Mouse (Mus musculus) left cerebral cortex, adult 2 months (tissue): Measurements from ENCODE around the gene Epha6. TPM values are rescaled to one million over a fixed set of nuclear protein-coding genes. Genes with fewer than 3 reads are reported as not detected.

ENCODE experiments used
- DNase-seq, 2 experiments: peaks; one replicate each; pipeline ENCODE4 v3.0.0; 2021 to 2022; ENCODE audit warnings: low spot score in 2 of 2, mixed read lengths in 1 of 2; ENCODE audit errors: extremely low spot score in 1 of 2
- H3K27ac ChIP-seq: fragments of 200-600 bp; 2 replicates; pipeline ENCODE4 v1.8.1; 2022
- H3K4me3 ChIP-seq: fragments of 200-600 bp; 2 replicates; pipeline ENCODE4 v1.8.1; 2022
- CTCF ChIP-seq: fragments of 200-600 bp; IDR thresholded peaks from 2 replicates; pipeline ENCODE4 v1.8.1; 2022; ENCODE audit warnings: antibody characterized with exemption, mild to moderate bottlenecking, moderate library complexity
- intact Hi-C: fragments of 180-260 bp; cut with DNase I; formaldehyde crosslinking; loops from one replicate; pipeline ENCODE4 v1.15.1; 2025
- total RNA-seq, 2 experiments: library from RNA; stranded (reverse); gene quantifications; 2 replicates each; pipeline ENCODE4 v1.2.3; 2021

Epha6 gene
- total RNA-seq, 2 experiments from 2014 or later: 74.8 to 84.8 TPM

GRCm38 (mm10) chr16:60095333-60095732, 510.0 kb downstream of the Epha6 start:
- DNase-seq: no peak
- no peak for TF ChIP-seq CTCF
- Histone ChIP-seq H3K27ac (no peak overlapping the region), H3K4me3 (no peak overlapping the region)
- intact Hi-C loops: no loop called here

GRCm38 (mm10) chr16:60086976-60087375, 518.4 kb downstream of the Epha6 start:
- intact Hi-C loops: no loop called here
- H3K4me3 ChIP-seq: no peak overlapping the region
- TF ChIP-seq CTCF: no peak
- DNase-seq: no peak
- H3K27ac ChIP-seq: no peak overlapping the region

GRCm38 (mm10) chr16:60070457-60071112, 534.7 kb downstream of the Epha6 start:
- intact Hi-C loops: loop anchor here (5.0 to 10.0 kb wide), 2 partner anchors 386 to 467 kb away; no protein-coding TSS in a partner anchor
- no peak overlapping the region for H3K27ac ChIP-seq
- peak overlapping the region; percentile 17 for H3K4me3 ChIP-seq
- peak; percentile 31 for TF ChIP-seq CTCF
- no peak for DNase-seq

DNA sequence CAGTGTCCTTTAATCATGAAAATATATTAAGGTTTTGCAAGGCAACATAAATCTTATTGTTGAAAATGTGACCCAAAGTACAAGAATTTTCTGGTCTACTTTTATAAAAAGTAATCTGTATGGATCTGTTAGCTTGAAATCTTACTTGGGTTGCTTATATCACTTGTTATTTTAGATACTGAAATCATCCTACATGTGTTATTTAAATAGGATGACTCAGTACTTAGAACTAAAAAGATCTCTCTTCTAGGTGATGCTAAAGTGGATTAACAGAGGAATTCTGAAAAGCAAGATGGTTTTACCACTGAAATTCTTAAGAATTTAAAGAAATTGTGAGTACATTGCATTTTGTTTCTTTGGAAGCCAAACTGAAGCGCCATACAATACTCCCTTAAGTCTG, 561.5 kb downstream of the Epha6 start:
- Histone ChIP-seq H3K4me3 (no peak overlapping the region), H3K27ac (peak overlapping the region; percentile 61; the same call in 1 of the 2 replicates)
- no peak for TF ChIP-seq CTCF
- DNase-seq: no peak
- intact Hi-C loops: no loop called here

- no peak overlapping the region for H3K27ac ChIP-seq
- TF ChIP-seq CTCF: no peak
- no peak for DNase-seq
- no peak overlapping the region for H3K4me3 ChIP-seq
- intact Hi-C loops: no loop called here
These were observed 577.0 kb downstream of the Epha6 start for GRCm38 (mm10) chr16:60028381-60028780.

GRCm38 (mm10) chr16:60006857-60007568, 598.3 kb downstream of the Epha6 start:
- no peak for TF ChIP-seq CTCF
- H3K4me3 ChIP-seq: no peak overlapping the region
- peak in 1 of 2 experiments; percentile 14 for DNase-seq
- H3K27ac ChIP-seq: no peak overlapping the region
- intact Hi-C loops: no loop called here

GRCm38 (mm10) chr16:59969816-59970215, 635.5 kb downstream of the Epha6 start:
- no peak for DNase-seq
- no peak overlapping the region for H3K27ac ChIP-seq

DNA sequence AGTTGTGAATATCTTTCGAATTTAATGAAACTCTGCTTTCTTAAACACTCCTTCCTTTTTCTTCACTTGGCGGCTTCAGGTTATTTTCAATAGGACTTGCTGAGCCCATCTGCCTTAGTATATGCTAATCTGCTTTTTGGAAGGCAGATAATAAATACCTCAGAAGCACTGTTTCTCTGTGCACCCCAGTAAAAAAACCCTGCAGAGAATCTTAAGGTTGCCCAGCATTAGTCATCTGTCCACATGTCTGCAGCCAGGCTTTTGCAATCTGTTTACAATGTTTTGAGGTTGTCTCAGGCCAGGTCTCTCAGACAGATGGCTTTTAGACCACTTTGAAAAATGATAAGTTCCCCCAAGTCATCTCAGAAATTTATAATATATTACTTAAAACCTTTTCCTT, 649.6 kb downstream of the Epha6 start:
- no peak overlapping the region for H3K4me3 ChIP-seq
- intact Hi-C loops: no loop called here
- no peak for TF ChIP-seq CTCF
- no peak overlapping the region for H3K27ac ChIP-seq
- no peak for DNase-seq

More at GRCm38 (mm10) chr16:59969816-59970215, 635.5 kb downstream of the Epha6 start:
- no peak overlapping the region for H3K4me3 ChIP-seq
- intact Hi-C loops: no loop called here
- no peak for TF ChIP-seq CTCF

- intact Hi-C loops: no loop called here
- TF ChIP-seq CTCF: no peak
These were observed 681.6 kb downstream of the Epha6 start for GRCm38 (mm10) chr16:59923696-59924095.

GRCm38 (mm10) chr16:59880073-59880472, 725.3 kb downstream of the Epha6 start:
- H3K4me3 ChIP-seq: no peak overlapping the region
- TF ChIP-seq CTCF: no peak
- intact Hi-C loops: no loop called here

More at GRCm38 (mm10) chr16:59923696-59924095, 681.6 kb downstream of the Epha6 start:
- Histone ChIP-seq H3K4me3 (no peak overlapping the region), H3K27ac (no peak overlapping the region)
- no peak for DNase-seq

DNA sequence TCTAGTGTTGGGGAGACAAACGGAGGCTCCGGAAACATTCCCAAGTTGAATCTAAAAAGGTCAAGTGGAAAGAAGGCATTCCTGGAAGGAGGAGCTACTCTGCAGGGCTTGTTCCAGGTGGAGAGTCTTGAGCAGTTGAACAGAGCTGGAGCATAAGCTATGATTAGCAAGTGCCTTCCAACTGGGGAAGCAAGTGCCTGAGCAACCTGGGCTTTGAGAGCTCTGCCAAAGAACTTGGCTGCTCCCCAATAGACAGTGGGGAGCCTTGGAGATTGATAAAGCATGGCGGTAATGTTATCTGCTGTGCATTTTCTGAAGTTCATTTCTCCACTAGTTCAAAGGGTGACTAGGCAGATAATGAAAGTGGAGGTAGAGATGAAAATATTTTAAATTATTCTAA, 733.5 kb downstream of the Epha6 start:
- no peak for TF ChIP-seq CTCF
- no peak for DNase-seq
- Histone ChIP-seq H3K27ac (no peak overlapping the region), H3K4me3 (no peak overlapping the region)
- intact Hi-C loops: no loop called here

More at GRCm38 (mm10) chr16:59880073-59880472, 725.3 kb downstream of the Epha6 start:
- DNase-seq: no peak
- no peak overlapping the region for H3K27ac ChIP-seq

- TF ChIP-seq CTCF: no peak
- no peak for DNase-seq
- no peak overlapping the region for H3K4me3 ChIP-seq
- intact Hi-C loops: no loop called here
- no peak overlapping the region for H3K27ac ChIP-seq
These were observed 751.1 kb downstream of the Epha6 start for GRCm38 (mm10) chr16:59854160-59854717.
